Mouse (Mus musculus) limb, embryonic 14.5 days (tissue): ENCODE measurements around the gene Iqce. TPM values are rescaled to one million over a fixed set of nuclear protein-coding genes. Genes with fewer than 3 reads are reported as not detected.

Source experiments
- ATAC-seq: fragments of 200-750 bp; cut with Nextera tagmentation; 2 replicates; pipeline ENCODE4 v1.8.0; 2017; ENCODE audit warnings: low read depth, moderate number of reproducible peaks, moderate TSS enrichment; ENCODE audit not compliant: low FRiP score
- DNase-seq: peaks from one replicate; pipeline ENCODE4 v3.0.0-alpha.2; 2015; ENCODE audit warnings: low spot score
- H3K27ac ChIP-seq: fragments of 300-500 bp; sonication (generic); replicated peaks from 2 replicates; pipeline ENCODE4 v1.5.1; 2014; ENCODE audit warnings: low read depth, mild to moderate bottlenecking, low read length, moderate library complexity, mixed read lengths
- H3K27me3 ChIP-seq: fragments of 300-500 bp; sonication (generic); 2 replicates; pipeline ENCODE4 v1.6.1; 2014; ENCODE audit warnings: low read length, mixed read lengths; ENCODE audit not compliant: control insufficient read depth, insufficient read depth
- H3K36me3 ChIP-seq: fragments of 300-500 bp; sonication (generic); 2 replicates; pipeline ENCODE4 v1.6.1; 2014; ENCODE audit warnings: mild to moderate bottlenecking, low read length, moderate library complexity, mixed read lengths; ENCODE audit not compliant: control insufficient read depth, insufficient read depth
- H3K4me1 ChIP-seq: fragments of 300-500 bp; sonication (generic); 2 replicates; pipeline ENCODE4 v1.6.1; 2014; ENCODE audit warnings: antibody characterized with exemption, low read length, mixed read lengths; ENCODE audit not compliant: control insufficient read depth, insufficient read depth
- H3K4me2 ChIP-seq: fragments of 300-500 bp; sonication (generic); replicated peaks from 2 replicates; pipeline ENCODE4 v1.6.1; 2014; ENCODE audit warnings: low read depth, mild to moderate bottlenecking, low read length, moderate library complexity; ENCODE audit not compliant: severe bottlenecking
- H3K4me3 ChIP-seq: fragments of 300-500 bp; sonication (generic); replicated peaks from 2 replicates; pipeline ENCODE4 v1.5.1; 2014; ENCODE audit warnings: low read length
- H3K9ac ChIP-seq: fragments of 300-500 bp; sonication (generic); 2 replicates; pipeline ENCODE4 v1.6.1; 2014; ENCODE audit warnings: mild to moderate bottlenecking, low read depth, low read length, moderate library complexity; ENCODE audit not compliant: severe bottlenecking
- H3K9me3 ChIP-seq: fragments of 300-500 bp; sonication (generic); 2 replicates; pipeline ENCODE4 v1.6.1; 2016; ENCODE audit warnings: low read length; ENCODE audit not compliant: control insufficient read depth
- POLR2A ChIP-seq: fragments of 200-500 bp; IDR thresholded peaks from 2 replicates; pipeline ENCODE4 v1.8.0; 2012; ENCODE audit warnings: inconsistent platforms, mild to moderate bottlenecking, moderate library complexity, borderline replicate concordance; ENCODE audit not compliant: insufficient read depth, insufficient read length; ENCODE audit errors: extremely low read depth
- WGBS: fragments of 180-500 bp; shearing (Covaris S2); extraction: QIAGEN DNeasy Blood & Tissue Kit; methylation state at CpG from one replicate; pipeline ENCODE4 v1.1.7; 2014; 5-methylcytosine and 5-hydroxymethylcytosine counted together
- polyA plus RNA-seq, 2 experiments: library from polyadenylated mRNA; depleted of rRNA in 1 of 2; stranded (reverse) in 1 of 2; unstranded in 1 of 2; fragments of >200 nt; fragmentation: Nextera tagmentation in 1 of 2; extraction: Ambion mirVana in 1 of 2; gene quantifications; 2 replicates each; pipeline versions ENCODE4 v1.2.1 to v1.2.3; 2012 to 2014

Iqce gene
- polyA plus RNA-seq, 2 experiments = 23.4 to 38.3 TPM

DNA sequence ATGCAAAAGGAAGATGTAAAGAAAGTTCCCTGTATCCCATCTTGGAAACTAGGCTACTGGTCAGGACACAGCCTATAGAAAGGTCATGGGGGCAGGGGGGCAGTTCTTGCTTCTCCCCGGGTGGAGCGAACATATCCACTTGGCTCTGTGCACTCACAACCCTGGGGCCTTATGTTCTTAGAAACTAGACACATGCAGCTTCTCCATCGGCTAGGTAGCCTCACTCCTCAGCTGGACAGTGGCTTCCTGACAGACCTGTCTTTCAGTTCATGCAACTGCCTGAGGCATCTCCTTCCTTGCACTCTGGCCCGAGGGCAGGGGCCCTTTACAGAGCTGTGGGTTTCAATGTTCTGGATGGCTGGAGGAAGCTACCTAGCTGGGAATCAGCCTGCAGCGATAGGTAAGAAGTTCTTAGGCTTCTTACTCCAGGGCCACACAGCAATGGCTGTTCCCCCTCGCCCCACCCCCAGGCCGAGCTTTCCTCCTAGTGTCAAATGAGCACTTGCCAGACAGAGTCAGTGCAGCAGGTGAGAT, 52.2 kb downstream of the Iqce start:
- 54% methylated on average over 7 of the region's 7 CpGs for WGBS
- peak overlapping the region; percentile 55; the same call in 1 of the 2 replicates for H3K9ac ChIP-seq
- H3K4me3 ChIP-seq = no peak overlapping the region
- DNase-seq (no peak), ATAC-seq (no peak)
- no peak overlapping the region for H3K27ac ChIP-seq
- H3K4me1 ChIP-seq = peaks cover 25% of the 10 kb centered on the region
- no peaks in the 10 kb centered on the region for H3K27me3 ChIP-seq
- TF ChIP-seq POLR2A = no peak
- H3K4me2 ChIP-seq = peak overlapping the region; percentile 78
- peaks cover 22% of the 10 kb centered on the region; the same call in 1 of the 2 replicates for H3K36me3 ChIP-seq
- H3K9me3 ChIP-seq = no peaks in the 10 kb centered on the region

DNA sequence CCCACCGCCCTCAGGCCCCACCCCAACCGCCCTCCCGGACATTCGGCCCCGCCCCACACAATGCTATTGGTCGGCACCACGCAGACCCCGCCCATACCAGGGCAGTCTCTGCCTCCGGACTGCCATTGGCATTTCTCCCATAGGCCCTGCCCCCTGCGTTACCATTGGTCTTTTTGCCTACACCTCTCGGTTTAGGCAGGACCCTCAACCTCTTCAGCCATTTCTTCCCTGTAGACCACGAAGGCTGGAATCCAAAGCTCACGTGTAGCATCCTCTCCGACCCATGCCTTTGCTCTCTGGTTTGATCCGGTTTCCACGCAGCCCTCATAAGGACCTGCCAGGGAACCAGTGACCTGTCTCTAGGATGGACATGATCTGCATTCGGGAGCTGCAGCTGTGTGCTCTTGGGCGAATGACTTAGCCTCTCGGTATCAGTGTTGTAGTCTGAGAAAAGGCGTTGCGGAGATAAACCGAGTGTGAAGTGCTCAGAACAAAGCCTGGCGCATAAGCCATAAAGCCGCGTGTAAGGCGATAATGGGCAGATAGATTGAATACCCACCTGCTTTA, 53.0 kb downstream of the Iqce start:
- Histone ChIP-seq H3K4me3 (peak overlapping the region; percentile 95), H3K27ac (no peak overlapping the region; the same call in 1 of the 2 replicates), H3K36me3 (peaks cover 30% of the 10 kb centered on the region; the same call in 1 of the 2 replicates), H3K9ac (peak overlapping the region; percentile 98), H3K4me2 (peak overlapping the region; percentile 78), H3K4me1 (peaks cover 25% of the 10 kb centered on the region), H3K27me3 (no peaks in the 10 kb centered on the region), H3K9me3 (no peaks in the 10 kb centered on the region)
- WGBS = 3% methylated on average over 21 of the region's 26 CpGs
- DNase-seq (peak; percentile 100), ATAC-seq (peak; percentile 92)
- TF ChIP-seq POLR2A = no peak

DNA sequence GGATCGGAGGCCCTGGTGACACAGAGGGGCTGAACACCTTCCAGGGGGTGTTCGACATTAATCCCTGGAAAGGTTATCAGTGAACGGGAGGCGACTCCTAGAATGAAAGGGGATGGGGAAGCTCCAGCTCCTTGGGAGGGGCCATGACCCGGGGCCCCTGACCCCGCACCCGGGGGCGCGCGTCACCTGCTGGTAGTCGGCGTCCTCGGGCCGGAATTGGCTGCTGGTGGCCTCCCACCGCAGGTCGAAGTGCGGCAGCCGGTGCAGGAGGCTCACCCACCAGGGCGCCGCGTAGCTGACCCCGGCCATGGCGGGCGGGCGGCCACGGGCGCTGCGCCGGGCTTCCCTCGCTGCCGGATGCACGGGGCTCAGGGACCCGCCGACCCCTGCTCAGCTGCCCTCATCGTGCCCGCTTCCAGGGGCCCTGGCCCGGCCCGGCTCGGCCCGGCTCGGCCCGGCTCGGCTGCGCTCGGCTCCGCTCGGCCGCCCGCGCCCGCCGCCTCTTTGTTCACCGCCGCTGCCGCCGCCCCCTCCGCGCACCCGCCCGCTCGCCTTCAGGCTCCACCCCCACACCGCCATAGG, 53.6 kb downstream of the Iqce start, which contains the start of gene Ttyh3:
Gene Ttyh3, minus strand, starts transcription at position 513 of the 582 bp plus-strand sequence.
- Histone ChIP-seq H3K9me3 (no peaks in the 10 kb centered on the region), H3K4me2 (peak within 1 kb of the TSS; percentile 93), H3K36me3 (peaks cover 35% of the 10 kb centered on the region), H3K4me1 (peaks cover 25% of the 10 kb centered on the region), H3K4me3 (peak within 1 kb of the TSS; percentile 95), H3K27ac (peak within 1 kb of the TSS; percentile 79), H3K9ac (peak within 1 kb of the TSS; percentile 98), H3K27me3 (no peaks in the 10 kb centered on the region)
- WGBS = 0% methylated on average over 28 of the region's 62 CpGs
- DNase-seq (no peak), ATAC-seq (no peak; the same call in 1 of the 2 replicates)
- TF ChIP-seq POLR2A = no peak

DNA sequence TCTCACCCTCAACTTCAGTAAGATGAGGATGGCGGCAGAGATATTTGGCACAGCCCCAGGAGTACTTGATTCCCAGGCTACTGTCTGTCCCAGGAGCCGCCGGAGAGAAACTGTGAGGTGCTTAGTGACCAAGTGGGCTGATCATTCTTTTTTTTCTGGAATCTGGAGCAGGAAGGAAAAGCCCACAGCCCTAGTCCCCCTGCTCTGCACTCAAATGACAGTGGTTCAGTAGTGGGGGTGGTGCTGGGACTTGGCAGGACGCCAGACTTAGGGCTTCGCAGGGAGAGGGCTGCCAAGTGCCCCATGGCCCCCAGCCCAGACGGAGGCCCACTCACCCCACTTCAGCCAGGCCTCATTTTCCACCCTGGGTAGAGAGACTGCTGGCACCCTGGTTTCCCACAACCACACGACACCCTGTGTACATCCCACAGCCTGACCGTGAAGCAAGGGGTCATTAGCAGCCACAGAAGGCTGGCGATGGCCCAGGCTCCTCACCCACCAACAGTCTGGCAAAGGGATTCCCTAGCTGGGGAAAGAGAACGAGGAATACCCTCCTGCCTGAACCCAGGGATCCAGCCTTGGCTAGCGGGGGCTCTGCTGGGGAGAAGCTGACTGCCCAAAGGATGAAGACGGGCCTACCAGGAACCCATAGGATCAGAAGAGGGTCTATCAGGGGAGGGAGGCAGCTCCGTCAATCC, 54.2 kb downstream of the Iqce start:
- WGBS = under 1% methylated on average over 13 of the region's 13 CpGs
- H3K27me3 ChIP-seq = no peaks in the 10 kb centered on the region
- peak overlapping the region; percentile 95 for H3K4me3 ChIP-seq
- ATAC-seq = peak; percentile 34
- peak; percentile 62 for DNase-seq
- no peak for TF ChIP-seq POLR2A
- peak overlapping the region; percentile 93 for H3K4me2 ChIP-seq
- peaks cover 35% of the 10 kb centered on the region for H3K36me3 ChIP-seq
- H3K9ac ChIP-seq = peak overlapping the region; percentile 98
- peaks cover 25% of the 10 kb centered on the region for H3K4me1 ChIP-seq
- peak overlapping the region; percentile 79 for H3K27ac ChIP-seq
- no peaks in the 10 kb centered on the region for H3K9me3 ChIP-seq

DNA sequence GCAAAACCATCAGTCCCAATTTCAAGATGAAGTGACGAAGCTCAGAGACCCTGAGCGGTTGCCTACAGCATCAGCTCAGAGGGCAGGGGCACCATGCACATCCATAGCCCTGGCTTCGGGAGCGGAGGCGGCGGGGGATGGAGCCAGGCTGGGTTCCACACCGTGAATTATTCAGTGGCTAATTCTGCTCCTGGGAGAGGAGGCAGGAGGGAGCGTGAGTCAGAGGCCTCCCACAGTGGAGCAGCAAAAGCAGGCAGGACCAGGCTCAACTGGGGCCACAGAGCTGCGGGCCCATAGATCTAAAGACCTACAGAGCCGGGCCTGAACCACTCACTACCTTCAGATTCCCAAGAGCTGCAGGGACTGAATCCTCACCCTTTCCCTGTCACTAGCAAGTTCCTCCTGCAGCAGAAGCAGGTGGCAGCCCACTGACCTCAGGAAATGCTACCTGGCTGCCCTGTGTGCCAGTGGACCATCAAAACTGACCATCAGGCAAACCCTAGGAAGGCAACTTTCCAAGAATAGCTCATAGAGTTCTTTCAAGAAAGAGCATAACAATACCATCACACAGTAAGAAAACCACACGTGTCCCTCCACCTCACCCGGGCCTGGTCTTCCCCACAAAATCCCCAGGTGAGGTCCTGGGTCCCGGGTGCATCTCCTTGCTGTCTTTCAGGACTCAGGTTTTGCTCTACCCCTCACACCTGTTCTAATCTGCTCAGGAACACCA, 55.0 kb downstream of the Iqce start:
- DNase-seq (no peak), ATAC-seq (no peak)
- no peak for TF ChIP-seq POLR2A
- H3K4me2 ChIP-seq = peak overlapping the region; percentile 93
- peaks cover 35% of the 10 kb centered on the region for H3K36me3 ChIP-seq
- no peaks in the 10 kb centered on the region for H3K27me3 ChIP-seq
- H3K9me3 ChIP-seq = no peaks in the 10 kb centered on the region
- H3K9ac ChIP-seq = peak overlapping the region; percentile 98
- 0 out of 2 replicates have a peak overlapping the region, but pooled peaks have one; percentile 79 for H3K27ac ChIP-seq
- H3K4me1 ChIP-seq = peaks cover 29% of the 10 kb centered on the region
- WGBS = 59% methylated on average over 13 of the region's 13 CpGs
- H3K4me3 ChIP-seq = peak overlapping the region; percentile 95
